Mouse (Mus musculus): ENCODE data around the gene Tmem53. TPM values are rescaled to one million over a fixed set of nuclear protein-coding genes. Genes with fewer than 3 reads are reported as not detected.

The Tmem53 gene
- polyA plus RNA-seq, 1 experiment from 2014 or later: 11.6 TPM

DNA sequence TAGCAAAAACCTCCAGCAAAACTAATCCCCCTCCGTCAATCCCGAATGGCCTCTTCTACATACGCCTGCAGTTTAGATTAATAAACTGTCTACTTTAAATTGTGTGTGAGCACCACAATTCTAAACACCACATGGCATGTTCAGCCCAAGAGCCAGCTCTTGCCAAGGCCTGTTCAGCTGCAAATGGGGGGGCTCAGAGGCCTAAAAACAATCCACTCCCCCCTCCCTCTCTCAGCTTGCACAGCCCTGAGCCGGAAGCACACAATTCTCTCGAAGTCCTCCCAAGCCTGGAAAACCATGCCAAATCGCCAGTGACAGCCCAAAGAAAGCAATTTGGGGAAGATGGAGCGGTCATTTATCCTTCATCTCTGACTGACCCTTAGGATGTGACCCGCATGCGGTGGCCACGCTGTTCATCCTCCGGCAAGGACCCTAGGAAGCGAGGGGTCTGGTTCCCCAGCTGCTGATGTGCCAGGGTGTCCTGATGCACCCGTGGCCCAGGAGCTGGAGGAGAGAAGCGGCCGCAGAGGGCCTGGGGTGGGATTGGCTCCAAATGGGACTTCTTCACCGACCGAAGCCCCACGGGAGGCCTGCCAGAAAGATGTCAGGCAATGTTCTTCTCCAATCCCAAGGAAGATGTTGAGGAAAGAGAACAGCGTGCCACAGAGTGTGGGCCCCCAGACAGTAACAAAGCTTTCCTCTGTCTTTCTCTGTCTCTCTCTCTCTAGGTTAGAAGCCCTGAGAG lies 45.3 kb downstream of the Tmem53 start:
- H3K27ac ChIP-seq (replicated peaks): no peak overlapping the region
- no peak for DNase-seq (ENCODE audit: low spot score)
- no peaks in the 10 kb centered on the region for H3K9me3 ChIP-seq
- H3K4me3 ChIP-seq: no peak overlapping the region
- H3K27me3 ChIP-seq (replicated peaks; ENCODE audit: low read depth, poor library complexity, severe bottlenecking): peaks cover 64% of the 10 kb centered on the region
- no peaks in the 10 kb centered on the region for H3K36me3 ChIP-seq (replicated peaks)
- H3K4me1 ChIP-seq: peaks cover 11% of the 10 kb centered on the region
- 80% methylated on average over 19 of the region's 19 CpGs for whole genome bisulfite sequencing

DNA sequence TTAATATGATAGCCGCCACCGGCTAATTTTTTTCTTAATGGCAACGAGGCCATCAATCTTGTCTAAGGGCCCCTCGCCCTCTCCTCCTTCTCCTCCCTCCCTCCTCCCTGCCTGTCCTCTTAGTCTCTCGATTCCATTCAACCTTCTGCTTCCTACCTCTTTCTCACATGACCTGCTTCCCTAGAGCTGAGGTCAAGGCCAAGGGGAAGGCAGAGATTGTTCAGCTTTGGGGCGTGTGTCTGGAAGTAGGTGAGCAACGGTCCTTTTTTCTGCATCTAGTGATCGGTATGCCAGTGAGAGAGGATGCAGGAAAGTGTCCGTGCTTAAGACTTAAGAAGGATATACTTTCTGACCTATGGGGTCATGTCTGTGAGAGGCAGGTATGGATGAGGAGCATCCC lies 46.1 kb downstream of the Tmem53 start:
- no peaks in the 10 kb centered on the region for H3K9me3 ChIP-seq
- H3K27me3 ChIP-seq (replicated peaks; ENCODE audit: low read depth, poor library complexity, severe bottlenecking): peaks cover 72% of the 10 kb centered on the region
- 79% methylated on average over 9 of the region's 9 CpGs for WGBS
- peaks cover 18% of the 10 kb centered on the region for H3K4me1 ChIP-seq
- DNase-seq (ENCODE audit: low spot score): no peak
- H3K36me3 ChIP-seq (replicated peaks): no peaks in the 10 kb centered on the region
- no peak overlapping the region for H3K4me3 ChIP-seq
- H3K27ac ChIP-seq (replicated peaks): no peak overlapping the region

DNA sequence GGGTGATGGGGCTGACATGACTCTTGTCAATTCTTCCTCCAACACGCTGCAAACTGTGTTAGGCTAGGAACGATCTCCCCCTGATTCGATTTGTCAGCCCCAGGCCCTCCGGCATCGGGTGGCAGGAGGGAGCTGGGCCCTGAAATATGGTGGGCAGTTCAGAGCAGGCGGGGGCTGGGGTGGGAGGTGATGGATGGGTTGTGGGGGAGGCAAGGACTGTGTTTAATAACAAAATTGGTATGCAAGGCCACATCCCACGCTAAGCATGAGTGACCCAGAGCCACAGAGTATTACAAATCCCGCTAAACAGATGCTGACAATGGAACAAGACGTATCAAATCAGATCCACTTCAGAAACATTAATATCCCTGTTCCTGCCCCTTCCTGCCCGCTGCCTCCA lies 48.2 kb downstream of the Tmem53 start:
- WGBS: 79% methylated on average over 10 of the region's 10 CpGs
- no peak for DNase-seq (ENCODE audit: low spot score)
- Histone ChIP-seq H3K27me3 (replicated peaks; ENCODE audit: low read depth, poor library complexity, severe bottlenecking) (peaks cover 93% of the 10 kb centered on the region), H3K36me3 (replicated peaks) (no peaks in the 10 kb centered on the region), H3K4me3 (no peak overlapping the region), H3K27ac (replicated peaks) (no peak overlapping the region), H3K9me3 (no peaks in the 10 kb centered on the region), H3K4me1 (peaks cover 36% of the 10 kb centered on the region)

DNA sequence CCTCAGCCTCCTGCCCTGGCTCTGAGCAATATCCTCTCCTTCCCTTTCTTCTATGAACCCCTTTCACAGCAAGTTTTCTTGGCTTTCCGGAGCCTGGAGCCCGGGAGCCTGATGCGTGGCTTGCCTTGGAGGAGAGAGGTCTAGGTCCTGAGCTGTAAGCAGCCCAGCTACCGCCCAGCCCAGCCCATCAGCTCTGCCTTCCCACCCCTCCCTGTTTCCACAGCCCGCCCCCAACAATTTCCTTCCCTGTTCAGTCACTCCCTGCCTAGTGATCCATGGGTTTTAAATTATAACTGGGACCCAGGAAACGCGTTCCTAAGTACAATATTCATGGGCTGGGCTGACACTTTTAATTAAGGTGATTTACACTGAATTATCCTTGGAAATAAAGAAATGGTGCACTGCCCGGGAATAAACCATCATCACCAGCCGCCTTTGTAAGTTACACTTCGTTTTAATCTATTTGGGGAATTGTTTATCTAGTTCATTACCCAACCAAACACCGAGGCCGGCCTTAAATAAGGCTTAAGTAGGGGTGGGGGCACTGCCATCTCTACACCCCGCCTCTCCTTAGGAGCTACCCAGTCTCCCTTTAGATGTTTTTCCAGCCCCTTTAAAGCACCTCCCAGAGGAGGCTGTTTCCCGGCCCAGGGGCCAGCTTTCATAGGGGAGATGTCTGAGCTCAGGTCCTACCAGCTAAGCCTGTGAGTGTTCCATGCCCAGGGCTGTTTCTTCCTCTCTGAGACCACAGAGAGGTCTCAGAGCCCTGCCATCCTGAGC lies 50.5 kb downstream of the Tmem53 start:
- H3K27ac ChIP-seq (replicated peaks): no peak overlapping the region
- H3K27me3 ChIP-seq (replicated peaks; ENCODE audit: low read depth, poor library complexity, severe bottlenecking): peaks cover 96% of the 10 kb centered on the region

DNA sequence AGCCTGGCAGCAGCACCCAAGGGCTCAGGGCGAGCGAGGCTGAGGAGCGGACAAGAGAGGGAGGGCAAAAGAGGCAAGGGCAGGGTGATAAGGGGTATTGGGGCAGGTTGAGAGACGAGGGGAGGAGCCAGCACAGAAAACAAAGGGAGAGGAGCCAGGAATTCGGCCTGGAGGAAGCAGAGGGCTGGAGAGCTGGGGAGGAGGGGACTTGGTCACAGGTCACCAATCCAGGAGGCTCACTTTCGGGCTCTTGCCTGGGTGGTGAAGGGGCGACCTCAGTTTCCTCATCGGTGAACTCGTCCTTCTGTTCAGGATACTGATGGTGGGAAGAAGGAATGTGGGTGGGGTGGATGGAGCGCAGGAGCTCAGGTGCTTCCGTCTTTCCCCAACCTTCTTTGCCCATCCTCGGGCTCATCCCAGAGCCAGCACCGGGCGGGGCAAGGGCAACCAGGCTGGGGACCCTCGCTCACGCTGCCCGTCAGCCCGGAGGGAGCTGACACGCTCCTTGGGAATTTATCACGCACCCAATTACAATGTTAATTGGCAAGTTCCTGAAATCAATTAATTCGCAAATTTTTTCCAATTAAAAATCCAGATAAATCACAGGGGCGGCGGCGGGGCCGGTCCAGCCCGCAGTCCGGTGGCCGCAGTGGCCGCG lies 52.0 kb downstream of the Tmem53 start:
- 6% methylated on average over 30 of the region's 30 CpGs for WGBS
- Histone ChIP-seq H3K9me3 (no peaks in the 10 kb centered on the region), H3K36me3 (replicated peaks) (no peaks in the 10 kb centered on the region), H3K4me1 (peaks cover 51% of the 10 kb centered on the region), H3K4me3 (peak overlapping the region; percentile 60), H3K27ac (replicated peaks) (peak overlapping the region; percentile 36; the same call in 1 of the 2 replicates), H3K27me3 (replicated peaks; ENCODE audit: low read depth, poor library complexity, severe bottlenecking) (peaks cover 91% of the 10 kb centered on the region)
- peak; percentile 25 for DNase-seq (ENCODE audit: low spot score)

More for the DNA sequence above, 50.5 kb downstream of the Tmem53 start:
- no peak for DNase-seq (ENCODE audit: low spot score)
- 45% methylated on average over 14 of the region's 14 CpGs for WGBS
- Histone ChIP-seq H3K9me3 (no peaks in the 10 kb centered on the region), H3K4me3 (no peak overlapping the region), H3K4me1 (peaks cover 48% of the 10 kb centered on the region), H3K36me3 (replicated peaks) (no peaks in the 10 kb centered on the region)

DNA sequence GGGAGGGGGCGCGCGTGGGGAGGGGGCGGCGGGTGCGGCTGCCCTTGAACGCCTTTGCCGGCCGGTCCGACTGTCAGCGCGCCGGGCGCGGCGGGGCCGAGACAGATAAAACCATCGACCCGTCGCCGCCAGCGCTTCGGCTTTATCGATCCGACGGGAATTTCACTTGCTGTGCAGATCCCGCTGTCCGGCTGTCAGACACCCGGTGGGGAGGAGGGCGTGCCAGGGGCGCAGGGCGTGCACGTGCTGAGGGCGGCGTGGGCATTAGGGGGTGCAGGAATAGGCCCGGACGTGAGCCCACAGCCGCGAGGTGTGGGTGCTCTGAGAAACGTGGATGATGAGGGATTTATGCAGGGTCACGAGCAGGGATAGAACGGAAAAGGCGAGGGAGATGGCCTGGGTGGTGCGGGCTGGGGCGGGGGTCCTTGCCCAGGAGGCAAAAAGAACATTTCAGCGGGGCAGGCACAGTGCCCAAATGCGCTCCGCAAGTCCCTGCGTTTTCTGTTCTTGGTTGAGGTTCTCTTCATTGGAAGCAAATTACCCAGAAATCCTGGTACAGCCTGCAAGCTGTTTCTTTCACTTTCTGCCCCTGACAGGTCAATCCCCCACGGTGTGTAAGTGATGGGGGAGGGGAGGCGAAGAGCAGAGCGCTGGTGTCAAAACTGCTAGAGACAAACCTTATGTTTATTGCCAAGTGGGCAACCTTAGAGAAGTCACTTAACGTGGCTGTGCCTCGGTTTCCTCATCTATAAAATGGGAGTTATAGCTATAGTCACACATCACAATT lies 52.7 kb downstream of the Tmem53 start:
- Histone ChIP-seq H3K27ac (replicated peaks) (peak overlapping the region; percentile 36), H3K9me3 (no peaks in the 10 kb centered on the region), H3K4me1 (peaks cover 51% of the 10 kb centered on the region), H3K4me3 (peak overlapping the region; percentile 60), H3K27me3 (replicated peaks; ENCODE audit: low read depth, poor library complexity, severe bottlenecking) (peaks cover 84% of the 10 kb centered on the region), H3K36me3 (replicated peaks) (no peaks in the 10 kb centered on the region)
- DNase-seq (ENCODE audit: low spot score): peak; percentile 49
- 3% methylated on average over 54 of the region's 54 CpGs for WGBS

DNA sequence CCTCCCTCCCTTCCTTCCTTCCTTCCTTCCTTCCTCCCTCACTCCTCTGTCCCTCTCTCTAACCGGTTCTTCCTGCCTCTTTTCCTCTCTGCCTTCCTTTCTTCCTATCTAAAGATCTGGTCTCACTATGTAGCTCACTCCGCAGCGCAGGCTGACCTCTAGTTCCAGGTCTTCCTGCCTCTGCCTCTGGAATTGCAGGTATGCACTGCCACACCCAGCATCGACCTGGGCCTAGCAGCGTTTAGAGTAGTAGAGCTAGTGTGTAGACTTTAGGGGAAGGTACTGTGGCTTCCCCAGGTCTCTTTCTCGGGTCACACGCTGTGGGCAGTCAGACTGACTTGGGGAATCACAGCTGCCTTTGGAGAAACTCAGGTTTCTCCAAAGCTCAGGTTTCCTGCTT lies 53.7 kb downstream of the Tmem53 start:
- Histone ChIP-seq H3K4me3 (no peak overlapping the region), H3K9me3 (no peaks in the 10 kb centered on the region), H3K27me3 (replicated peaks; ENCODE audit: low read depth, poor library complexity, severe bottlenecking) (peaks cover 76% of the 10 kb centered on the region), H3K27ac (replicated peaks) (no peak overlapping the region), H3K4me1 (peaks cover 47% of the 10 kb centered on the region), H3K36me3 (replicated peaks) (no peaks in the 10 kb centered on the region)
- 54% methylated on average over 6 of the region's 7 CpGs for WGBS
- DNase-seq (ENCODE audit: low spot score): no peak

DNA sequence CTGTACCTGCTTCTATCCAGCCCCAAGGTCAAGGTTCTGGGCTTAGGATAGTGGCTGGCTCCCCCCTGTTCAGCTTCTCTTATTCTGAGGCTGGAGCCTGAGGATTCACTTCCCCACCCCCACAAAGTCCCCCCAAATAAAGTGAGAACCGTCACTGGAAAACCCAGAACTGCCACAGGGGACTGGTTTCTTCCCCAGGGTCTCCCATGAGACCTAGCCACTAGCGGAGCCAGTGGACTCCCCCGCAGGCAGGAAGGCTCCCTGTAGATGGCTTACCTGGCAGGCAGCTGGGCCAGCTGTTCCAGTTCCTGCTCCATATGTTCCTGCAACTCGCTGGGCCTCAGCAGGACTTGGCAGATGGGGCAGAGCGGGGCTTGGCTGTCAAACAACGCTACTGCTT lies 55.5 kb downstream of the Tmem53 start:
- DNase-seq (ENCODE audit: low spot score): no peak
- no peaks in the 10 kb centered on the region for H3K9me3 ChIP-seq
- WGBS: 63% methylated on average over 6 of the region's 6 CpGs
- no peak overlapping the region for H3K27ac ChIP-seq (replicated peaks)
- no peaks in the 10 kb centered on the region for H3K36me3 ChIP-seq (replicated peaks)
- no peak overlapping the region for H3K4me3 ChIP-seq
- H3K4me1 ChIP-seq: peaks cover 51% of the 10 kb centered on the region
- H3K27me3 ChIP-seq (replicated peaks; ENCODE audit: low read depth, poor library complexity, severe bottlenecking): peaks cover 76% of the 10 kb centered on the region

DNA sequence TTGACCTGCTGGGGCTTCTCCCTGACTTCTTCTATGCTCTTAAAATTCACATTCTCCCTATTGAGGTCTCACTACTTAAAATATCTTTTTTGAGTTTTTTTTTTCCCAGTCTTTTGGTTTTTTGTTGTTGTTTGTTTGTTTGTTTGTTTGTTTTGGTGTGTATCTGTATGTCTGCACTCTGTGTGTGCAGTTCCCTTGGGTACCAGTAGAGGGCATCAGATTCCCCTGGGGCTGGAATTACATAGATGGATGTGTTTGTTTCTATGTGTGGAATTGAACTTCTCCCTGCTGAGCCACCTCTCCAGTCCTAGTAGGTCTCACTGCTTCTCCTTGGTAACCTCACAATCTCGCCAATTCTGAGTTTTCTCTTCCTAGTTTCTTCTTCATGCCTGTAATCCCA lies 57.7 kb downstream of the Tmem53 start:
- WGBS: 94% methylated on average over 1 of the region's 1 CpGs
- DNase-seq (ENCODE audit: low spot score): no peak
- H3K9me3 ChIP-seq: no peaks in the 10 kb centered on the region
- peaks cover 53% of the 10 kb centered on the region for H3K4me1 ChIP-seq
- H3K4me3 ChIP-seq: no peak overlapping the region
- H3K36me3 ChIP-seq (replicated peaks): no peaks in the 10 kb centered on the region
- H3K27me3 ChIP-seq (replicated peaks; ENCODE audit: low read depth, poor library complexity, severe bottlenecking): peaks cover 76% of the 10 kb centered on the region
- H3K27ac ChIP-seq (replicated peaks): no peak overlapping the region

DNA sequence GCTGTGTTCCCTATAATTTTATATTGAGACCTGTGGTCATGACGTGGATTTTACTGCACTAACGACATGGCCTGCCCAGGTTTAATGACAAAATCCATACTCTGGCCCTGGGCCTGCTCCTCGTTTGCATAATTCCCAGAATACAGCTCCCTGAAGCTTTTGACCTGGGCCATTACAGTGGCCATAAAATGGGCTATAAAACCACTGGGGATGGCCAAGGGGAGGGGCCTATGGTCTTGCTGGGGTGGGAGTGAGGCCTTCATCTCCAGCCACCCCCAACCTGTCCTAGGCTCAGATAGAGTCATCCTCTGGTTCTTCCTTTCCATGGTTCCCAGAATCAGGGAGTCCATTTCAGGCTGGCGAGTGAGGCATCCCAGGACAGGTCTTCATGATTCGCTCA lies 60.1 kb downstream of the Tmem53 start:
- Histone ChIP-seq H3K4me1 (peaks cover 60% of the 10 kb centered on the region), H3K27ac (replicated peaks) (no peak overlapping the region), H3K4me3 (no peak overlapping the region), H3K36me3 (replicated peaks) (no peaks in the 10 kb centered on the region), H3K9me3 (no peaks in the 10 kb centered on the region), H3K27me3 (replicated peaks; ENCODE audit: low read depth, poor library complexity, severe bottlenecking) (peaks cover 76% of the 10 kb centered on the region)
- WGBS: 58% methylated on average over 5 of the region's 5 CpGs
- DNase-seq (ENCODE audit: low spot score): no peak

DNA sequence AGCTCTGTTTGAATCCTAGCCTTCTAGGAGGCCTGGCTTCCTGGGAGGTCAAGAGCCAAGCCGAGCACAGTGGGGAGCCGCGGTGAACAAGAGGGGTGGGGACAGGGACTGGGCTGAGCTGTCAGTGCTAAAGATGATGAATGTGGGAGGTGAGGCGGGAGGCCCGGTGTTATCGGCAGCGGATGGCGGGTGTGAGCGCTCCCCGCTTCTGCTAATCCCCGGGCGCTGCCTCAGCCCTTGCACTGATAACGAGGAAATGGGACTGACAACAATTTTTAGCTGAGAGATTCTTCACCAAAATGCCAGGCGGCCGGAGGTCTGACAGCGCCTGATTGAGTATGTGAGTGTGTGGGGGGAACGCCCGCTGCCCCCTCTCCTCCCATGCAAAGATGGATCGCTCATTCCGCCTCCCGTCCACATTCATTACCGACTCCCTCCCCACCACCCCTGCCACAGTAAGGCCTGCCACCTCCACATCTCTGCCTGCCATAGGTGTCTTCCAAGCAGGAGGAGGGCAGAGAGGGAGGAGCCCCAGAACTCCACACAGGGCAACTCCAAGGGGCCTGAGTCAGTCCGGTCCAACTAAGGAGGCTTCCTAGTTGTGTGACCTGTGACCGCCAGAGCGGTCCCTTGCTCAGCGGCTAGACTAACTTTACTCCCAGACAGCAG lies 60.8 kb downstream of the Tmem53 start:
- no peaks in the 10 kb centered on the region for H3K9me3 ChIP-seq
- 3% methylated on average over 26 of the region's 26 CpGs for WGBS
- peaks cover 60% of the 10 kb centered on the region for H3K4me1 ChIP-seq
- DNase-seq (ENCODE audit: low spot score): peak; percentile 30
- peaks cover 76% of the 10 kb centered on the region for H3K27me3 ChIP-seq (replicated peaks; ENCODE audit: low read depth, poor library complexity, severe bottlenecking)
- peak overlapping the region; percentile 0; the same call in 1 of the 2 replicates for H3K27ac ChIP-seq (replicated peaks)
- H3K36me3 ChIP-seq (replicated peaks): no peaks in the 10 kb centered on the region
- peak overlapping the region; percentile 30 for H3K4me3 ChIP-seq

DNA sequence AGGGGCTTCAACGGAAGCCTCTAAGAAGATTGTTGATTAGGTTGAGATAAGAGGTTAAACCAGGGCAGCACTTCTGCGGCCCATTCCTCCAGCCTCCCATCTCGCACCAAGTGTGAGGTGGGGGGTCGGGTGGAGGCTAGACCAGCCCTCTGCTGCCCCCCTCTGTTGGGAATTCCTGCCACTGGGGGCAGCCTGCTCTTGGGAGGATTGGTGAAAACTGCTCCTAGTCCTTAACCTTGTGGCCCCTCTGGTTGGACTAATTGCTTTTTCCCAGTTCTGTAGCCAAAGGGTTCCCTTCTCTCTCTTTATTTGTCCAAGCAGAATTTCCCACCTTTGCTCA lies 61.3 kb downstream of the Tmem53 start:
- Histone ChIP-seq H3K9me3 (no peaks in the 10 kb centered on the region), H3K27me3 (replicated peaks; ENCODE audit: low read depth, poor library complexity, severe bottlenecking) (peaks cover 78% of the 10 kb centered on the region), H3K36me3 (replicated peaks) (no peaks in the 10 kb centered on the region), H3K27ac (replicated peaks) (peak overlapping the region; percentile 0; the same call in 1 of the 2 replicates), H3K4me3 (peak overlapping the region; percentile 30), H3K4me1 (peaks cover 63% of the 10 kb centered on the region)
- peak; percentile 65 for DNase-seq (ENCODE audit: low spot score)
- WGBS: 2% methylated on average over 4 of the region's 4 CpGs

Measured in embryonic facial prominence, embryonic 10.5 days (tissue).